Mouse (Mus musculus): ENCODE data around the gene Pla2g10. TPM values are rescaled to one million over a fixed set of nuclear protein-coding genes. Genes with fewer than 3 reads are reported as not detected.
A peak's percentile ranks its signal among the peaks of the same experiment; 100 is the strongest.
"Not testable (repeated sequence)": the region's sequence is repeated elsewhere in the genome, so short reads cannot be mapped to it uniquely, and the experiment has no call there.

The Pla2g10 gene
- polyA plus RNA-seq, 1 experiment from 2014 or later = 0.41 TPM

DNA sequence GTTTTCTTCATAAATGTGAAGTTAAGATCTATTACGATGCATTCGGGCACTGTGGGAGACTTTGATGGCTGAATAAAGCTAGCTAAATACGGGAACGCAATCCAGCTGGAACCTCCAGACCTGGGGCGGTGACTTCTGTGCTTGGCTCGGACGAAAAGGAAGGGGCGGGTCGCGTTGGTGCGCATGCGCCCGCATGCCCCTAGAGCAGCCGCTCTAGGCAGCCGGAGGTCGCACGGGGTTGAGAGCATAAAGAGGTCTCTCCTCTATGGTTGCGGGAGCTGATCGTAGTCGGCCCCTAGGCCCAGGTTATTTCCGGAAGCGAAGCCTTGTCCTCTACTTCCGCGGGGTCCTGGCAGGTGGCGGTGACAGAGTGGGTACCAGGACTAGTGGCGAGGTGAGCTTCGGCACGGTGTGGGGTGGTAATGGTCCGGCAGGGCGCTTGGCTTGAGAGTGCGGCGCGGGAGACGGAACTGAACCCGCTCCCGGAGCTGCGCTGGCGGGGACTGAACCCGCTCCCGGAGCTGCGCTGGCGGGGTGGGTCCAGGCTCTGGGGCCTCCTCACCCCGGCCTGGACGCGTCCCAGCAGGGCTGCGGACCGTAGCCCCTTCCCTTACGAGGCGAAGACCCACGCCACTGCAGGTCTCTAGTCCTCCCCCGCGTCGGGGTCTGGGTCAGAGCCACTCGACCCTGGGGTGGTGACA, 58.9 kb downstream of the Pla2g10 start, which contains the start of the genes Bfar and 3110001I22Rik:
TSS of gene Bfar (plus strand) at position 174 of the 701 bp plus-strand sequence.
TSS of gene 3110001I22Rik (plus strand) at position 245 of the 701 bp plus-strand sequence.
- Histone ChIP-seq H3K27me3 (replicated peaks) (no peaks in the 10 kb centered on the region), H3K36me3 (peaks cover 6% of the 10 kb centered on the region), H3K4me2 (peak within 1 kb of the TSS; percentile 70), H3K4me3 (replicated peaks) (peak within 1 kb of the TSS; percentile 98), H3K9me3 (replicated peaks) (no peaks in the 10 kb centered on the region), H3K9ac (replicated peaks) (peak within 1 kb of the TSS; percentile 94), H3K4me1 (peaks cover 29% of the 10 kb centered on the region), H3K27ac (replicated peaks) (peak within 1 kb of the TSS; percentile 83)
- under 1% methylated on average over 53 of the region's 54 CpGs for WGBS
- peak; percentile 94 for ATAC-seq (ENCODE audit: low FRiP score)

DNA sequence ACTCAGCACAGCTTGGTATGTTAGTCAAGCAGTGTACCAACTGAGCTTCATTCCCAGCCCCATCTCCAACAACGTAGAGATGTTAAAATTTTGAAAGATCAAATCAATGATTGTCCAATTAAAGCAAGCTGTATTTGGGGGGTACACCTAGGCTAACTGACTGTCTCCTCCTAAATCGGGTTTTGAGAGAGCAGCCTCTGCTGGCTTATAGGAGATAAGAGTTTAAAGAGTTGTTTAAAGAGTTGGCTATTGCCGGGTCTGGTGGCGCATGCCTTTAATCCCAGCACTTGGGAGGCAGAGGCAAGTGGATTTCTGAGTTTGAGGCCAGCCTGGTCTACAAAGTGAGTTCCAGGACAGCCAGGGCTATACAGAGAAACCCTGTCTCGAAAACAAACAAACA, 59.9 kb downstream of the Pla2g10 start:
- Histone ChIP-seq H3K4me1 (peaks cover 30% of the 10 kb centered on the region), H3K27ac (replicated peaks) (peak overlapping the region; percentile 83; the same call in 1 of the 2 replicates), H3K4me2 (peak overlapping the region; percentile 70), H3K4me3 (replicated peaks) (peak overlapping the region; percentile 98; the same call in 1 of the 2 replicates)
- H3K27me3 ChIP-seq (replicated peaks); ATAC-seq (ENCODE audit: low FRiP score); H3K9ac ChIP-seq (replicated peaks); H3K36me3 ChIP-seq; H3K9me3 ChIP-seq (replicated peaks): not testable (repeated sequence)
- WGBS = 82% methylated on average over 5 of the region's 5 CpGs

GRCm38 (mm10) chr16:13669282-13669681, 61.5 kb downstream of the Pla2g10 start:
- H3K4me2 ChIP-seq = no peak overlapping the region
- H3K9ac ChIP-seq (replicated peaks) = no peak overlapping the region
- no peak for ATAC-seq (ENCODE audit: low FRiP score)
- H3K9me3 ChIP-seq (replicated peaks) = no peaks in the 10 kb centered on the region
- H3K27ac ChIP-seq (replicated peaks) = no peak overlapping the region
- peaks cover 8% of the 10 kb centered on the region for H3K36me3 ChIP-seq
- no peaks in the 10 kb centered on the region for H3K27me3 ChIP-seq (replicated peaks)
- H3K4me3 ChIP-seq (replicated peaks) = no peak overlapping the region
- WGBS = 100% methylated on average over 1 of the region's 1 CpGs
- H3K4me1 ChIP-seq = peaks cover 30% of the 10 kb centered on the region

- no peak for ATAC-seq (ENCODE audit: low FRiP score)
- Histone ChIP-seq H3K4me1 (peaks cover 30% of the 10 kb centered on the region), H3K9ac (replicated peaks) (peak overlapping the region; percentile 77; the same call in 1 of the 2 replicates), H3K4me2 (peak overlapping the region; percentile 73), H3K27ac (replicated peaks) (peak overlapping the region; percentile 81), H3K9me3 (replicated peaks) (no peaks in the 10 kb centered on the region), H3K4me3 (replicated peaks) (peak overlapping the region; percentile 63), H3K27me3 (replicated peaks) (no peaks in the 10 kb centered on the region), H3K36me3 (peaks cover 9% of the 10 kb centered on the region)
- WGBS = 81% methylated on average over 10 of the region's 10 CpGs
Observed at GRCm38 (mm10) chr16:13668402-13669108, 62.2 kb downstream of the Pla2g10 start.

DNA sequence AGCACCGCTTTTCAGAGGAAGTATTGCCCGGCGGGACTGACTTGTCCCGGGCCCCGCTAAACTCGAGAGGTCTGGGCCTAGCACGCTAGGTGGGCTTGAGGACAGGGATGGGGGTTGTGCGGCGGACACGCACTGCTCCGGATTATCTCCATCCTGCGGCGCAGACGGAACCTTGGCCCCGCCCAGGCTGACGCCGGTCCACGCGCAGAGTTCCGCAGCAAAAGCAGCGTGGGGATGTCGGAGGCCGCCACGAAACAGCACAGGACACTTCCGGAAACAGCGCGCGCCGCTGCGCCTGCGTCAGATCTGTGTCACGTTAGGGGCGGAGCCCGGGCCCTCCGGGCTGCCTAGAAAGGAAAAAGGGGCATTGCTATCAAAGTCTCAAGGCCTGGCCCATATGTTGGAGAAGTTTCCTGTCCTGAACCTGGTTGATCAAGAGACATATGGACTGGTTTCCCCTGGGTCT, 62.9 kb downstream of the Pla2g10 start, which contains the start of gene Parn:
TSS of gene Parn (minus strand) at position 293 of the 466 bp plus-strand sequence.
- Histone ChIP-seq H3K27ac (replicated peaks) (peak within 1 kb of the TSS; percentile 81), H3K9me3 (replicated peaks) (no peaks in the 10 kb centered on the region), H3K4me2 (peak within 1 kb of the TSS; percentile 73), H3K27me3 (replicated peaks) (no peaks in the 10 kb centered on the region), H3K4me3 (replicated peaks) (peak within 1 kb of the TSS; percentile 63), H3K9ac (replicated peaks) (peak within 1 kb of the TSS; percentile 77), H3K36me3 (peaks cover 14% of the 10 kb centered on the region), H3K4me1 (peaks cover 23% of the 10 kb centered on the region)
- ATAC-seq (ENCODE audit: low FRiP score) = peak; percentile 92
- WGBS = 0% methylated on average over 35 of the region's 35 CpGs

Other genes starting within 250 kb of the Pla2g10 start
- 28.2 and 35.9 TPM in 2 replicates for gene Parn, start 62.8 kb downstream of the Pla2g10 start, polyA plus RNA-seq (2015; fragmentation: Nextera tagmentation; extraction: Ambion mirVana)
- gene Bfar, start 59.1 kb downstream of the Pla2g10 start, polyA plus RNA-seq (2015; fragmentation: Nextera tagmentation; extraction: Ambion mirVana) = 51.4 and 58.1 TPM in 2 replicates
- gene 3110001I22Rik, start 59.1 kb downstream of the Pla2g10 start, polyA plus RNA-seq (2015; fragmentation: Nextera tagmentation; extraction: Ambion mirVana) = 6.0 and 6.3 TPM in 2 replicates
- gene Rrn3, start 49.7 kb upstream of the Pla2g10 start, polyA plus RNA-seq (2015; fragmentation: Nextera tagmentation; extraction: Ambion mirVana) = 82.7 and 86.5 TPM in 2 replicates
- 204 and 223 TPM in 2 replicates for gene Ntan1, start 87.9 kb upstream of the Pla2g10 start, polyA plus RNA-seq (2015; fragmentation: Nextera tagmentation; extraction: Ambion mirVana)
- gene Pdxdc1, start 172.1 kb upstream of the Pla2g10 start, polyA plus RNA-seq (2015; fragmentation: Nextera tagmentation; extraction: Ambion mirVana) = 70.4 and 71.1 TPM in 2 replicates
- gene Mpv17l, start 172.2 kb upstream of the Pla2g10 start, polyA plus RNA-seq (2015; fragmentation: Nextera tagmentation; extraction: Ambion mirVana) = 40.3 and 46.7 TPM in 2 replicates